Mouse (Mus musculus) midbrain, embryonic 12.5 days (tissue): ENCODE measurements around the gene Cep350. TPM values are rescaled to one million over a fixed set of nuclear protein-coding genes. Genes with fewer than 3 reads are reported as not detected.

Experiments used
- ATAC-seq: fragments of 200-750 bp; cut with Nextera tagmentation; 2 replicates; pipeline ENCODE4 v1.8.0; 2017; ENCODE audit warnings: low read depth, moderate TSS enrichment, moderate library complexity; ENCODE audit not compliant: low FRiP score
- H3K27ac ChIP-seq: fragments of 300-500 bp; sonication (generic); replicated peaks from 2 replicates; pipeline ENCODE4 v1.5.1; 2016; ENCODE audit warnings: mild to moderate bottlenecking
- H3K27me3 ChIP-seq: fragments of 300-500 bp; sonication (generic); 2 replicates; pipeline ENCODE4 v1.6.1; 2016; ENCODE audit warnings: mild to moderate bottlenecking
- H3K36me3 ChIP-seq: fragments of 300-500 bp; sonication (generic); 2 replicates; pipeline ENCODE4 v1.6.1; 2016
- H3K4me1 ChIP-seq: fragments of 300-500 bp; sonication (generic); 2 replicates; pipeline ENCODE4 v1.6.1; 2016
- H3K4me2 ChIP-seq: fragments of 300-500 bp; sonication (generic); replicated peaks from 2 replicates; pipeline ENCODE4 v1.6.1; 2016; ENCODE audit warnings: mild to moderate bottlenecking, moderate library complexity
- H3K4me3 ChIP-seq: fragments of 300-500 bp; sonication (generic); 2 replicates; pipeline ENCODE4 v1.5.1; 2016; ENCODE audit warnings: mild to moderate bottlenecking
- H3K9ac ChIP-seq: fragments of 300-500 bp; sonication (generic); replicated peaks from 2 replicates; pipeline ENCODE4 v1.6.1; 2016; ENCODE audit warnings: mild to moderate bottlenecking, moderate library complexity
- H3K9me3 ChIP-seq: fragments of 300-500 bp; sonication (generic); 2 replicates; pipeline ENCODE4 v1.6.1; 2016; ENCODE audit warnings: mild to moderate bottlenecking
- WGBS: fragments of 180-500 bp; shearing (Covaris S2); methylation state at CpG from one replicate; pipeline ENCODE4 v1.1.7; 2016; 5-methylcytosine and 5-hydroxymethylcytosine counted together
- polyA plus RNA-seq: library from polyadenylated mRNA; unstranded; fragments of >200 nt; fragmentation: Nextera tagmentation; extraction: Ambion mirVana; gene quantifications from 2 replicates; pipeline ENCODE4 v1.2.1, GENCODE M21; 2016

Cep350 gene
- polyA plus RNA-seq, 1 experiment from 2014 or later = 12.7 TPM

- Histone ChIP-seq H3K4me2 (no peak overlapping the region), H3K4me3 (no peak overlapping the region), H3K27me3 (no peaks in the 10 kb centered on the region; the same call in 1 of the 2 replicates), H3K4me1 (peaks cover 12% of the 10 kb centered on the region), H3K9me3 (no peaks in the 10 kb centered on the region), H3K27ac (no peak overlapping the region), H3K9ac (no peak overlapping the region), H3K36me3 (no peaks in the 10 kb centered on the region)
- WGBS = 75% methylated on average over 2 of the region's 2 CpGs
- ATAC-seq = no peak
These were observed 1.9 kb upstream of the Cep350 start for GRCm38 (mm10) chr1:155974931-155975330.

- ATAC-seq = peak; percentile 7; the same call in 1 of the 2 replicates
- Histone ChIP-seq H3K4me3 (peak overlapping the region; percentile 77), H3K36me3 (no peaks in the 10 kb centered on the region), H3K27me3 (no peaks in the 10 kb centered on the region; the same call in 1 of the 2 replicates), H3K9me3 (no peaks in the 10 kb centered on the region), H3K9ac (peak overlapping the region; percentile 58), H3K4me2 (peak overlapping the region; percentile 66), H3K27ac (peak overlapping the region; percentile 94), H3K4me1 (peaks cover 12% of the 10 kb centered on the region)
- WGBS = 8% methylated on average over 19 of the region's 19 CpGs
These were observed 794 bp upstream of the Cep350 start for GRCm38 (mm10) chr1:155973719-155974379.

GRCm38 (mm10) chr1:155972146-155973067 is 648 bp downstream of the Cep350 start:
- Histone ChIP-seq H3K4me1 (peaks cover 12% of the 10 kb centered on the region), H3K36me3 (no peaks in the 10 kb centered on the region), H3K4me2 (peak overlapping the region; percentile 81), H3K9ac (peak overlapping the region; percentile 98), H3K9me3 (no peaks in the 10 kb centered on the region), H3K27me3 (no peaks in the 10 kb centered on the region; the same call in 1 of the 2 replicates), H3K4me3 (peak overlapping the region; percentile 77), H3K27ac (peak overlapping the region; percentile 94)
- ATAC-seq = peak; percentile 70
- WGBS = 2% methylated on average over 47 of the region's 51 CpGs

GRCm38 (mm10) chr1:155949170-155949569 is 23.9 kb downstream of the Cep350 start:
- H3K9ac ChIP-seq = no peak overlapping the region
- H3K27ac ChIP-seq = no peak overlapping the region
- peaks cover 62% of the 10 kb centered on the region for H3K36me3 ChIP-seq
- H3K4me2 ChIP-seq = no peak overlapping the region
- H3K4me3 ChIP-seq = no peak overlapping the region
- 92% methylated on average over 2 of the region's 2 CpGs for WGBS
- H3K9me3 ChIP-seq = peaks cover 7% of the 10 kb centered on the region; the same call in 1 of the 2 replicates
- H3K4me1 ChIP-seq = no peaks in the 10 kb centered on the region
- H3K27me3 ChIP-seq = no peaks in the 10 kb centered on the region
- ATAC-seq = no peak

GRCm38 (mm10) chr1:155944361-155944760 is 28.7 kb downstream of the Cep350 start:
- WGBS = 97% methylated on average over 2 of the region's 2 CpGs

GRCm38 (mm10) chr1:155937416-155937815 is 35.6 kb downstream of the Cep350 start:
- Histone ChIP-seq H3K27me3 (no peaks in the 10 kb centered on the region), H3K36me3 (peaks cover 60% of the 10 kb centered on the region), H3K27ac (no peak overlapping the region), H3K4me2 (no peak overlapping the region), H3K9me3 (no peaks in the 10 kb centered on the region), H3K4me3 (no peak overlapping the region), H3K9ac (no peak overlapping the region), H3K4me1 (no peaks in the 10 kb centered on the region)
- 94% methylated on average over 2 of the region's 2 CpGs for WGBS
- ATAC-seq = no peak

More at GRCm38 (mm10) chr1:155944361-155944760, 28.7 kb downstream of the Cep350 start:
- Histone ChIP-seq H3K4me1 (no peaks in the 10 kb centered on the region), H3K9ac (no peak overlapping the region), H3K4me3 (no peak overlapping the region), H3K27me3 (no peaks in the 10 kb centered on the region), H3K9me3 (peaks cover 7% of the 10 kb centered on the region; the same call in 1 of the 2 replicates), H3K4me2 (no peak overlapping the region), H3K36me3 (peaks cover 49% of the 10 kb centered on the region), H3K27ac (no peak overlapping the region)
- no peak for ATAC-seq

- H3K36me3 ChIP-seq = peaks cover 65% of the 10 kb centered on the region
These were observed 38.4 kb downstream of the Cep350 start for GRCm38 (mm10) chr1:155934702-155935101.

GRCm38 (mm10) chr1:155903561-155903960 is 69.5 kb downstream of the Cep350 start:
- 90% methylated on average over 3 of the region's 3 CpGs for WGBS

More at GRCm38 (mm10) chr1:155934702-155935101, 38.4 kb downstream of the Cep350 start:
- no peak overlapping the region for H3K27ac ChIP-seq
- no peak overlapping the region for H3K4me3 ChIP-seq
- H3K9ac ChIP-seq = no peak overlapping the region
- no peak overlapping the region for H3K4me2 ChIP-seq
- 93% methylated on average over 2 of the region's 2 CpGs for WGBS
- H3K9me3 ChIP-seq = no peaks in the 10 kb centered on the region
- no peaks in the 10 kb centered on the region for H3K27me3 ChIP-seq
- ATAC-seq = no peak
- no peaks in the 10 kb centered on the region for H3K4me1 ChIP-seq

GRCm38 (mm10) chr1:155901348-155901747 is 71.7 kb downstream of the Cep350 start:
- ATAC-seq = no peak
- 96% methylated on average over 8 of the region's 8 CpGs for WGBS
- no peaks in the 10 kb centered on the region for H3K4me1 ChIP-seq
- no peaks in the 10 kb centered on the region for H3K27me3 ChIP-seq
- peaks cover 77% of the 10 kb centered on the region for H3K36me3 ChIP-seq
- H3K27ac ChIP-seq = no peak overlapping the region
- no peaks in the 10 kb centered on the region for H3K9me3 ChIP-seq
- H3K4me2 ChIP-seq = no peak overlapping the region
- H3K9ac ChIP-seq = no peak overlapping the region
- H3K4me3 ChIP-seq = no peak overlapping the region

More at GRCm38 (mm10) chr1:155903561-155903960, 69.5 kb downstream of the Cep350 start:
- no peak overlapping the region for H3K4me2 ChIP-seq
- H3K36me3 ChIP-seq = peaks cover 79% of the 10 kb centered on the region
- no peaks in the 10 kb centered on the region for H3K9me3 ChIP-seq
- no peak for ATAC-seq
- H3K4me1 ChIP-seq = no peaks in the 10 kb centered on the region
- H3K27ac ChIP-seq = no peak overlapping the region
- no peaks in the 10 kb centered on the region for H3K27me3 ChIP-seq
- no peak overlapping the region for H3K4me3 ChIP-seq
- H3K9ac ChIP-seq = no peak overlapping the region

GRCm38 (mm10) chr1:155894382-155894781 is 78.7 kb downstream of the Cep350 start:
- Histone ChIP-seq H3K27ac (no peak overlapping the region), H3K9me3 (no peaks in the 10 kb centered on the region), H3K4me2 (no peak overlapping the region), H3K27me3 (no peaks in the 10 kb centered on the region), H3K36me3 (peaks cover 77% of the 10 kb centered on the region), H3K9ac (no peak overlapping the region), H3K4me1 (no peaks in the 10 kb centered on the region), H3K4me3 (no peak overlapping the region)
- WGBS = 95% methylated on average over 10 of the region's 10 CpGs
- no peak for ATAC-seq

- Histone ChIP-seq H3K36me3 (peaks cover 49% of the 10 kb centered on the region), H3K4me2 (no peak overlapping the region), H3K27ac (no peak overlapping the region), H3K4me1 (no peaks in the 10 kb centered on the region), H3K27me3 (no peaks in the 10 kb centered on the region), H3K4me3 (no peak overlapping the region), H3K9ac (no peak overlapping the region), H3K9me3 (no peaks in the 10 kb centered on the region)
- no peak for ATAC-seq
- WGBS = 83% methylated on average over 2 of the region's 2 CpGs
These were observed 86.2 kb downstream of the Cep350 start for GRCm38 (mm10) chr1:155886846-155887245.
